Mouse (Mus musculus) NIH3T3 (cell line): ENCODE data around the gene Zp3.

ENCODE experiments used
- DNase-seq: peaks from one replicate; pipeline ENCODE4 v3.0.0-alpha.2; 2012; ENCODE audit warnings: low read depth

Zp3 gene

GRCm38 (mm10) chr5:135979904-135980303 is at the start of gene Zp3:
Zp3 (plus strand) TSS chr5:135980099.
- no peak for DNase-seq

GRCm38 (mm10) chr5:135931526-135931925 is 48.4 kb upstream of the Zp3 start:
- DNase-seq, result no peak

GRCm38 (mm10) chr5:135932359-135932758 is 47.5 kb upstream of the Zp3 start:
- peak; percentile 34 for DNase-seq

- no peak for DNase-seq
Observed at GRCm38 (mm10) chr5:135933222-135933899, 46.5 kb upstream of the Zp3 start.

- peak; percentile 76 for DNase-seq
Observed at GRCm38 (mm10) chr5:135933900-135934441, 45.9 kb upstream of the Zp3 start.

GRCm38 (mm10) chr5:135934481-135935175 is 45.3 kb upstream of the Zp3 start, which contains the start of gene Ywhag:
Ywhag (minus strand) TSS chr5:135934616.
- peak; percentile 98 for DNase-seq

GRCm38 (mm10) chr5:135935176-135935523 is 44.7 kb upstream of the Zp3 start:
- peak; percentile 80 for DNase-seq

- no peak for DNase-seq
Observed at GRCm38 (mm10) chr5:135935641-135936190, 44.2 kb upstream of the Zp3 start.

GRCm38 (mm10) chr5:135940587-135940986 is 39.3 kb upstream of the Zp3 start:
- DNase-seq, result no peak

GRCm38 (mm10) chr5:135942710-135943109 is 37.2 kb upstream of the Zp3 start:
- no peak for DNase-seq

- peak; percentile 81 for DNase-seq
Observed at GRCm38 (mm10) chr5:135945916-135946408, 33.9 kb upstream of the Zp3 start.

GRCm38 (mm10) chr5:135946621-135947020 is 33.3 kb upstream of the Zp3 start:
- peak; percentile 53 for DNase-seq

GRCm38 (mm10) chr5:135950710-135951412 is 29.0 kb upstream of the Zp3 start:
- peak; percentile 91 for DNase-seq

GRCm38 (mm10) chr5:135951660-135952059 is 28.2 kb upstream of the Zp3 start:
- peak; percentile 27 for DNase-seq

GRCm38 (mm10) chr5:135952830-135953229 is 27.1 kb upstream of the Zp3 start:
- DNase-seq, result peak; percentile 37

GRCm38 (mm10) chr5:135956300-135957206 is 23.3 kb upstream of the Zp3 start:
- no peak for DNase-seq

GRCm38 (mm10) chr5:135957207-135957974 is 22.5 kb upstream of the Zp3 start:
- peak; percentile 98 for DNase-seq

GRCm38 (mm10) chr5:135958367-135958766 is 21.5 kb upstream of the Zp3 start:
- no peak for DNase-seq

- DNase-seq, result peak; percentile 93
Observed at GRCm38 (mm10) chr5:135959911-135960310, 20.0 kb upstream of the Zp3 start.

- no peak for DNase-seq
Observed at GRCm38 (mm10) chr5:135960909-135961635, 18.8 kb upstream of the Zp3 start.
